Mouse (Mus musculus): Measurements from ENCODE around the gene Cltb. TPM values are rescaled to one million over a fixed set of nuclear protein-coding genes. Genes with fewer than 3 reads are reported as not detected.

Gene Cltb
- polyA plus RNA-seq, 1 experiment from 2014 or later: 51.0 TPM

GRCm38 (mm10) chr13:54559656-54560055 lies 51.5 kb downstream of the Cltb start:
- H3K4me1 ChIP-seq (replicated peaks): peaks cover 20% of the 10 kb centered on the region
- WGBS (ENCODE audit: insufficient replicate concordance): 91% methylated on average over 2 of the region's 2 CpGs
- no peaks in the 10 kb centered on the region for H3K9me3 ChIP-seq (replicated peaks)
- ATAC-seq (ENCODE audit: low read depth): no peak
- no peak overlapping the region for H3K27ac ChIP-seq
- H3K4me2 ChIP-seq: no peak overlapping the region
- no peaks in the 10 kb centered on the region for H3K27me3 ChIP-seq
- H3K9ac ChIP-seq: no peak overlapping the region
- DNase-seq: no peak
- H3K36me3 ChIP-seq: peaks cover 82% of the 10 kb centered on the region
- H3K4me3 ChIP-seq (replicated peaks): no peak overlapping the region

- ATAC-seq (ENCODE audit: low read depth) (no peak), DNase-seq (no peak)
- H3K4me3 ChIP-seq (replicated peaks): no peak overlapping the region
- peaks cover 93% of the 10 kb centered on the region for H3K36me3 ChIP-seq
- 90% methylated on average over 1 of the region's 1 CpGs for WGBS (ENCODE audit: insufficient replicate concordance)
- no peak overlapping the region for H3K4me2 ChIP-seq
- no peak overlapping the region for H3K9ac ChIP-seq
- H3K9me3 ChIP-seq (replicated peaks): no peaks in the 10 kb centered on the region
- H3K27me3 ChIP-seq: no peaks in the 10 kb centered on the region
- H3K4me1 ChIP-seq (replicated peaks): peaks cover 3% of the 10 kb centered on the region
- H3K27ac ChIP-seq: no peak overlapping the region
Measured at GRCm38 (mm10) chr13:54557652-54558051, 53.5 kb downstream of the Cltb start.

- ATAC-seq (ENCODE audit: low read depth): no peak
- no peak overlapping the region for H3K4me2 ChIP-seq
- 84% methylated on average over 3 of the region's 3 CpGs for WGBS (ENCODE audit: insufficient replicate concordance)
- H3K9ac ChIP-seq: no peak overlapping the region
- H3K4me3 ChIP-seq (replicated peaks): no peak overlapping the region
- no peaks in the 10 kb centered on the region for H3K27me3 ChIP-seq
- no peaks in the 10 kb centered on the region for H3K4me1 ChIP-seq (replicated peaks)
- no peak for DNase-seq
- H3K27ac ChIP-seq: no peak overlapping the region
- peaks cover 94% of the 10 kb centered on the region for H3K36me3 ChIP-seq
- no peaks in the 10 kb centered on the region for H3K9me3 ChIP-seq (replicated peaks)
Measured at GRCm38 (mm10) chr13:54556796-54557195, 54.3 kb downstream of the Cltb start.

- DNase-seq (no peak), ATAC-seq (ENCODE audit: low read depth) (no peak)
- Histone ChIP-seq H3K27me3 (no peaks in the 10 kb centered on the region), H3K4me1 (replicated peaks) (no peaks in the 10 kb centered on the region), H3K4me3 (replicated peaks) (no peak overlapping the region), H3K27ac (no peak overlapping the region), H3K4me2 (no peak overlapping the region), H3K9ac (no peak overlapping the region), H3K9me3 (replicated peaks) (no peaks in the 10 kb centered on the region), H3K36me3 (peaks cover 94% of the 10 kb centered on the region)
- WGBS (ENCODE audit: insufficient replicate concordance): 83% methylated on average over 9 of the region's 9 CpGs
Measured at GRCm38 (mm10) chr13:54556176-54556575, 55.0 kb downstream of the Cltb start.

GRCm38 (mm10) chr13:54548036-54548435 lies 63.1 kb downstream of the Cltb start:
- DNase-seq (no peak), ATAC-seq (ENCODE audit: low read depth) (no peak)
- H3K27ac ChIP-seq: no peak overlapping the region

More at GRCm38 (mm10) chr13:54548036-54548435, 63.1 kb downstream of the Cltb start:
- Histone ChIP-seq H3K27me3 (no peaks in the 10 kb centered on the region), H3K9ac (no peak overlapping the region), H3K4me1 (replicated peaks) (no peaks in the 10 kb centered on the region), H3K4me2 (no peak overlapping the region), H3K4me3 (replicated peaks) (no peak overlapping the region), H3K36me3 (peaks cover 48% of the 10 kb centered on the region), H3K9me3 (replicated peaks) (no peaks in the 10 kb centered on the region)
- 81% methylated on average over 7 of the region's 7 CpGs for WGBS (ENCODE audit: insufficient replicate concordance)

Small RNA genes within 50 kb of the gene (microRNA-seq; reads per million reads assigned to microRNA genes)
- gene Gm24195: not detected

Other genes with a start within 250 kb of the Cltb start
- gene Cplx2, start 240.0 kb downstream of the Cltb start, polyA plus RNA-seq (2015; fragmentation: Nextera tagmentation; extraction: Ambion mirVana): 0.23 and 0.30 TPM in 2 replicates
- 67.5 and 69.2 TPM in 2 replicates for gene Thoc3, start 142.5 kb downstream of the Cltb start, polyA plus RNA-seq (2015; fragmentation: Nextera tagmentation; extraction: Ambion mirVana)
- gene Simc1, start 107.6 kb downstream of the Cltb start, polyA plus RNA-seq (2015; fragmentation: Nextera tagmentation; extraction: Ambion mirVana): 2.3 and 2.5 TPM in 2 replicates
- gene 4833439L19Rik, start 45.9 kb downstream of the Cltb start, polyA plus RNA-seq (2015; fragmentation: Nextera tagmentation; extraction: Ambion mirVana): 53.0 and 60.1 TPM in 2 replicates
- 9.0 and 9.2 TPM in 2 replicates for gene Arl10, start 36.3 kb downstream of the Cltb start, polyA plus RNA-seq (2015; fragmentation: Nextera tagmentation; extraction: Ambion mirVana)
- gene Nop16, start 21.3 kb downstream of the Cltb start, polyA plus RNA-seq (2015; fragmentation: Nextera tagmentation; extraction: Ambion mirVana): 74.9 and 84.5 TPM in 2 replicates
- 117 and 118 TPM in 2 replicates for gene Higd2a, start 21.1 kb downstream of the Cltb start, polyA plus RNA-seq (2015; fragmentation: Nextera tagmentation; extraction: Ambion mirVana)
- 30.5 and 33.9 TPM in 2 replicates for gene Faf2, start 10.4 kb upstream of the Cltb start, polyA plus RNA-seq (2015; fragmentation: Nextera tagmentation; extraction: Ambion mirVana)
- gene Rnf44, start 82.6 kb upstream of the Cltb start, polyA plus RNA-seq (2015; fragmentation: Nextera tagmentation; extraction: Ambion mirVana): 23.8 and 24.5 TPM in 2 replicates
- 7.8 and 10.5 TPM in 2 replicates for gene Cdhr2, start 90.1 kb upstream of the Cltb start, polyA plus RNA-seq (2015; fragmentation: Nextera tagmentation; extraction: Ambion mirVana)
- 0.02 and 0.05 TPM in 2 replicates for gene Gprin1, start 138.5 kb upstream of the Cltb start, polyA plus RNA-seq (2015; fragmentation: Nextera tagmentation; extraction: Ambion mirVana)
- not detected in 2 replicates for gene Sncb, start 155.3 kb upstream of the Cltb start, polyA plus RNA-seq (2015; fragmentation: Nextera tagmentation; extraction: Ambion mirVana)
- not detected in 2 replicates for gene Eif4e1b, start 172.7 kb upstream of the Cltb start, polyA plus RNA-seq (2015; fragmentation: Nextera tagmentation; extraction: Ambion mirVana)
- gene Tspan17, start 178.0 kb upstream of the Cltb start, polyA plus RNA-seq (2015; fragmentation: Nextera tagmentation; extraction: Ambion mirVana): 1.5 and 2.0 TPM in 2 replicates